13 mouse cellular contexts compared by ENCODE assay signal in genomic region chr11:11805951-11806350, GRCm38 (mm10).
"Had no signal": no experiment of that assay in that cellular context is flagged by ENCODE, and none has a peak within 500 bp of the region (broad histone marks: within the 10 kb centered on the region; RNA-seq: fewer than 3 reads in every experiment).

No protein-coding gene starts in this region.

- H3K4me2 ChIP-seq: limb, embryonic 13.5 days; midbrain, embryonic 11.5 days had no signal

- H3K27ac ChIP-seq: limb, embryonic 10.5 days; limb, embryonic 13.5 days had no signal

- H3K27me3 ChIP-seq: limb, embryonic 13.5 days had no signal

- H3K4me3 ChIP-seq: limb, embryonic 10.5 days; limb, embryonic 13.5 days had no signal

- H3K9me3 ChIP-seq: limb, embryonic 10.5 days; limb, embryonic 13.5 days had no signal

- H3K9ac ChIP-seq: limb, embryonic 13.5 days had no signal

- DNase-seq: kidney, adult 18-20 months; kidney, adult 9 months; kidney, postnatal 14 days; kidney, postnatal 4 days; lung, adult 2 months; lung, postnatal 14 days; lung, postnatal 4 days; midbrain, embryonic 14.5 days; thymus, adult 18-20 months; thymus, postnatal 36 days had no signal
